Mouse (Mus musculus) heart, embryonic 16.5 days (tissue): ENCODE measurements around the gene Cers1. TPM values are rescaled to one million over a fixed set of nuclear protein-coding genes. Genes with fewer than 3 reads are reported as not detected.

Experiments used
- ATAC-seq: fragments of 200-750 bp; cut with Nextera tagmentation; replicated peaks from 2 replicates; pipeline ENCODE4 v1.8.0; 2017; ENCODE audit warnings: moderate number of reproducible peaks; ENCODE audit not compliant: insufficient read depth, low FRiP score; ENCODE audit errors: extremely low read depth
- H3K27ac ChIP-seq: fragments of 300-500 bp; sonication (generic); 2 replicates; pipeline ENCODE4 v1.5.1; 2014; ENCODE audit warnings: mild to moderate bottlenecking, low read length, control low read depth, moderate library complexity
- H3K27me3 ChIP-seq: fragments of 300-500 bp; sonication (generic); 2 replicates; pipeline ENCODE4 v1.6.1; 2014; ENCODE audit warnings: low read length, mixed read lengths; ENCODE audit not compliant: control insufficient read depth, insufficient read depth
- H3K36me3 ChIP-seq: fragments of 300-500 bp; sonication (generic); 2 replicates; pipeline ENCODE4 v1.6.1; 2014; ENCODE audit not compliant: control insufficient read depth, insufficient read depth
- H3K4me1 ChIP-seq: fragments of 300-500 bp; sonication (generic); 2 replicates; pipeline ENCODE4 v1.6.1; 2014; ENCODE audit warnings: low read length, mixed read lengths; ENCODE audit not compliant: control insufficient read depth, insufficient read depth
- H3K4me2 ChIP-seq: fragments of 300-500 bp; sonication (generic); 2 replicates; pipeline ENCODE4 v1.6.1; 2014; ENCODE audit warnings: low read depth, mild to moderate bottlenecking, control low read depth, low read length
- H3K4me3 ChIP-seq: fragments of 300-500 bp; sonication (generic); 2 replicates; pipeline ENCODE4 v1.5.1; 2014; ENCODE audit warnings: mild to moderate bottlenecking, control low read depth, low read length
- H3K9ac ChIP-seq: fragments of 300-500 bp; sonication (generic); 2 replicates; pipeline ENCODE4 v1.6.1; 2014; ENCODE audit warnings: low read length, control low read depth
- H3K9me3 ChIP-seq: fragments of 300-500 bp; sonication (generic); replicated peaks from 2 replicates; pipeline ENCODE4 v1.6.1; 2016; ENCODE audit warnings: low read length; ENCODE audit not compliant: control insufficient read depth
- WGBS: fragments of 180-500 bp; shearing (Covaris S2); extraction: QIAGEN DNeasy Blood & Tissue Kit; methylation state at CpG from one replicate; pipeline ENCODE4 v1.1.7; 2014; 5-methylcytosine and 5-hydroxymethylcytosine counted together
- polyA plus RNA-seq: library from polyadenylated mRNA; unstranded; fragments of >200 nt; fragmentation: Nextera tagmentation; extraction: Ambion mirVana; gene quantifications from 2 replicates; pipeline ENCODE4 v1.2.1, GENCODE M21; 2015

Gene Cers1
- polyA plus RNA-seq, 1 experiment from 2014 or later: 1.3 TPM

GRCm38 (mm10) chr8:70371951-70372350 lies 56.4 kb downstream of the Cers1 start:
- peaks cover 50% of the 10 kb centered on the region for H3K27me3 ChIP-seq
- H3K4me3 ChIP-seq: no peak overlapping the region
- H3K36me3 ChIP-seq: no peaks in the 10 kb centered on the region
- WGBS: 49% methylated on average over 6 of the region's 6 CpGs
- H3K4me1 ChIP-seq: peaks cover 20% of the 10 kb centered on the region
- H3K9ac ChIP-seq: no peak overlapping the region
- H3K4me2 ChIP-seq: no peak overlapping the region
- peak overlapping the region; percentile 12; the same call in 1 of the 2 replicates for H3K27ac ChIP-seq
- ATAC-seq: peak; percentile 42; the same call in 1 of the 2 replicates
- H3K9me3 ChIP-seq: 0 out of 2 replicates have a peak, but pooled peaks cover 3% of the 10 kb centered on the region

GRCm38 (mm10) chr8:70373397-70374317 lies 58.1 kb downstream of the Cers1 start, which contains the start of gene Comp:
Comp (plus strand) TSS chr8:70373558.
- H3K27ac ChIP-seq: no peak within 1 kb of the TSS; the same call in 1 of the 2 replicates
- ATAC-seq: 0 out of 2 replicates have a peak, but pooled peaks have one; percentile 1
- H3K4me1 ChIP-seq: peaks cover 20% of the 10 kb centered on the region
- 0 out of 2 replicates have a peak, but pooled peaks cover 3% of the 10 kb centered on the region for H3K9me3 ChIP-seq
- peaks cover 67% of the 10 kb centered on the region for H3K27me3 ChIP-seq
- peak within 1 kb of the TSS; percentile 59 for H3K4me2 ChIP-seq
- peak within 1 kb of the TSS; percentile 41 for H3K4me3 ChIP-seq
- WGBS: 5% methylated on average over 47 of the region's 47 CpGs
- 0 out of 2 replicates have a peak within 1 kb of the TSS, but pooled peaks have one; percentile 49 for H3K9ac ChIP-seq
- H3K36me3 ChIP-seq: no peaks in the 10 kb centered on the region

GRCm38 (mm10) chr8:70374318-70374927 lies 58.8 kb downstream of the Cers1 start:
- WGBS: 1% methylated on average over 45 of the region's 53 CpGs
- ATAC-seq: peak; percentile 37; the same call in 1 of the 2 replicates
- Histone ChIP-seq H3K4me2 (peak overlapping the region; percentile 59), H3K9ac (no peak overlapping the region), H3K27me3 (peaks cover 72% of the 10 kb centered on the region), H3K4me3 (peak overlapping the region; percentile 41), H3K9me3 (0 out of 2 replicates have a peak, but pooled peaks cover 3% of the 10 kb centered on the region), H3K4me1 (peaks cover 20% of the 10 kb centered on the region), H3K36me3 (no peaks in the 10 kb centered on the region), H3K27ac (no peak overlapping the region)

GRCm38 (mm10) chr8:70375212-70375859 lies 59.8 kb downstream of the Cers1 start:
- 7% methylated on average over 35 of the region's 35 CpGs for WGBS
- Histone ChIP-seq H3K27ac (no peak overlapping the region), H3K9me3 (0 out of 2 replicates have a peak, but pooled peaks cover 3% of the 10 kb centered on the region), H3K4me2 (no peak overlapping the region), H3K36me3 (no peaks in the 10 kb centered on the region), H3K4me3 (peak overlapping the region; percentile 41), H3K4me1 (peaks cover 20% of the 10 kb centered on the region), H3K9ac (no peak overlapping the region), H3K27me3 (peaks cover 72% of the 10 kb centered on the region)
- ATAC-seq: no peak

- no peak overlapping the region for H3K9ac ChIP-seq
- peak overlapping the region; percentile 6; the same call in 1 of the 2 replicates for H3K4me2 ChIP-seq
- WGBS: 8% methylated on average over 37 of the region's 37 CpGs
- H3K4me1 ChIP-seq: peaks cover 20% of the 10 kb centered on the region
- H3K36me3 ChIP-seq: no peaks in the 10 kb centered on the region
- 0 out of 2 replicates have a peak, but pooled peaks cover 3% of the 10 kb centered on the region for H3K9me3 ChIP-seq
- peak overlapping the region; percentile 20 for H3K4me3 ChIP-seq
- peaks cover 72% of the 10 kb centered on the region for H3K27me3 ChIP-seq
- no peak overlapping the region for H3K27ac ChIP-seq
- ATAC-seq: no peak
Observed at GRCm38 (mm10) chr8:70376275-70376741, 60.7 kb downstream of the Cers1 start.

GRCm38 (mm10) chr8:70377049-70377448 lies 61.5 kb downstream of the Cers1 start:
- no peak overlapping the region for H3K4me3 ChIP-seq
- 11% methylated on average over 15 of the region's 15 CpGs for WGBS
- H3K27ac ChIP-seq: no peak overlapping the region
- H3K36me3 ChIP-seq: no peaks in the 10 kb centered on the region
- H3K4me2 ChIP-seq: no peak overlapping the region
- peaks cover 20% of the 10 kb centered on the region for H3K4me1 ChIP-seq
- H3K9me3 ChIP-seq: 0 out of 2 replicates have a peak, but pooled peaks cover 3% of the 10 kb centered on the region
- H3K9ac ChIP-seq: no peak overlapping the region
- no peak for ATAC-seq
- peaks cover 69% of the 10 kb centered on the region for H3K27me3 ChIP-seq

- ATAC-seq: no peak
- Histone ChIP-seq H3K4me2 (no peak overlapping the region), H3K27ac (no peak overlapping the region), H3K4me3 (no peak overlapping the region), H3K9me3 (no peaks in the 10 kb centered on the region), H3K36me3 (peaks cover 5% of the 10 kb centered on the region), H3K27me3 (peaks cover 40% of the 10 kb centered on the region), H3K9ac (no peak overlapping the region), H3K4me1 (peaks cover 9% of the 10 kb centered on the region)
- 72% methylated on average over 12 of the region's 12 CpGs for WGBS
Observed at GRCm38 (mm10) chr8:70380069-70380468, 64.5 kb downstream of the Cers1 start.
